Mouse (Mus musculus) cortical plate, adult 2 months (tissue): ENCODE results near the gene E130308A19Rik.

Experiments
- CTCF ChIP-seq: fragments of 200-500 bp; IDR thresholded peaks from 2 replicates; pipeline ENCODE4 v1.5.1; 2011; ENCODE audit warnings: mild to moderate bottlenecking, control low read depth, low read length; ENCODE audit not compliant: insufficient read depth; ENCODE audit errors: extremely low read depth
- POLR2A ChIP-seq: fragments of 200-500 bp; IDR thresholded peaks from 2 replicates; pipeline ENCODE4 v1.6.1; 2011; ENCODE audit warnings: mild to moderate bottlenecking, low read length, control low read depth; ENCODE audit not compliant: insufficient read depth; ENCODE audit errors: extremely low read depth

- TF ChIP-seq CTCF, result no peak
- no peak for TF ChIP-seq POLR2A
Measured at GRCm38 (mm10) chr4:59628255-59628654, 2.2 kb downstream of the E130308A19Rik start.
